Mouse (Mus musculus) hindbrain, embryonic 15.5 days (tissue): Measurements from ENCODE around the gene Eftud2. TPM values are rescaled to one million over a fixed set of nuclear protein-coding genes. Genes with fewer than 3 reads are reported as not detected.

ENCODE experiments used
- ATAC-seq: fragments of 200-750 bp; cut with Nextera tagmentation; 2 replicates; pipeline ENCODE4 v1.8.0; 2017; ENCODE audit warnings: low read depth, moderate number of reproducible peaks, moderate TSS enrichment; ENCODE audit not compliant: low FRiP score
- H3K27ac ChIP-seq: fragments of 300-500 bp; sonication (generic); replicated peaks from 2 replicates; pipeline ENCODE4 v1.5.1; 2015; ENCODE audit warnings: mild to moderate bottlenecking, inconsistent platforms
- H3K27me3 ChIP-seq: fragments of 300-500 bp; sonication (generic); 2 replicates; pipeline ENCODE4 v1.6.1; 2015; ENCODE audit warnings: control low read depth, inconsistent platforms
- H3K36me3 ChIP-seq: fragments of 300-500 bp; sonication (generic); 2 replicates; pipeline ENCODE4 v1.6.1; 2015; ENCODE audit warnings: control low read depth, inconsistent platforms
- H3K4me1 ChIP-seq: fragments of 300-500 bp; sonication (generic); replicated peaks from 2 replicates; pipeline ENCODE4 v1.6.1; 2015; ENCODE audit warnings: control low read depth, inconsistent platforms
- H3K4me2 ChIP-seq: fragments of 300-500 bp; sonication (generic); 2 replicates; pipeline ENCODE4 v1.6.1; 2015; ENCODE audit warnings: moderate library complexity, mild to moderate bottlenecking, inconsistent platforms
- H3K4me3 ChIP-seq: fragments of 300-500 bp; sonication (generic); 2 replicates; pipeline ENCODE4 v1.5.1; 2015; ENCODE audit warnings: mild to moderate bottlenecking, inconsistent platforms
- H3K9ac ChIP-seq: fragments of 300-500 bp; sonication (generic); 2 replicates; pipeline ENCODE4 v1.6.1; 2015; ENCODE audit warnings: inconsistent platforms
- H3K9me3 ChIP-seq: fragments of 300-500 bp; sonication (generic); 2 replicates; pipeline ENCODE4 v1.6.1; 2016; ENCODE audit warnings: control low read depth, inconsistent platforms
- WGBS: fragments of 180-500 bp; shearing (Covaris S2); methylation state at CpG from one replicate; pipeline ENCODE4 v1.1.7; 2015; 5-methylcytosine and 5-hydroxymethylcytosine counted together
- polyA plus RNA-seq: library from polyadenylated mRNA; unstranded; fragments of >200 nt; fragmentation: Nextera tagmentation; extraction: Ambion mirVana; gene quantifications from 2 replicates; pipeline ENCODE4 v1.2.1, GENCODE M21; 2015

The Eftud2 gene
- polyA plus RNA-seq, 1 experiment from 2014 or later = 142 TPM

GRCm38 (mm10) chr11:102808246-102808645, 72.5 kb downstream of the Eftud2 start:
- Histone ChIP-seq H3K36me3 (0 out of 2 replicates have a peak, but pooled peaks cover 4% of the 10 kb centered on the region), H3K9me3 (no peaks in the 10 kb centered on the region), H3K9ac (no peak overlapping the region), H3K27me3 (no peaks in the 10 kb centered on the region), H3K27ac (no peak overlapping the region), H3K4me1 (no peaks in the 10 kb centered on the region), H3K4me2 (no peak overlapping the region), H3K4me3 (no peak overlapping the region)
- WGBS = 75% methylated on average over 5 of the region's 5 CpGs
- ATAC-seq = no peak

- no peaks in the 10 kb centered on the region for H3K4me1 ChIP-seq
- H3K27me3 ChIP-seq = no peaks in the 10 kb centered on the region
- WGBS = 83% methylated on average over 5 of the region's 5 CpGs
- H3K9ac ChIP-seq = no peak overlapping the region
- H3K4me2 ChIP-seq = no peak overlapping the region
- H3K9me3 ChIP-seq = no peaks in the 10 kb centered on the region
- peaks cover 23% of the 10 kb centered on the region for H3K36me3 ChIP-seq
- no peak for ATAC-seq
- no peak overlapping the region for H3K27ac ChIP-seq
- no peak overlapping the region for H3K4me3 ChIP-seq
Observed at GRCm38 (mm10) chr11:102803453-102803852, 77.3 kb downstream of the Eftud2 start.

- H3K9me3 ChIP-seq = no peaks in the 10 kb centered on the region
- 67% methylated on average over 8 of the region's 8 CpGs for WGBS
- H3K4me3 ChIP-seq = no peak overlapping the region
- H3K27ac ChIP-seq = no peak overlapping the region
- H3K4me2 ChIP-seq = no peak overlapping the region
- 0 out of 2 replicates have a peak, but pooled peaks cover 1% of the 10 kb centered on the region for H3K36me3 ChIP-seq
- ATAC-seq = no peak
- H3K9ac ChIP-seq = no peak overlapping the region
- no peaks in the 10 kb centered on the region for H3K27me3 ChIP-seq
- H3K4me1 ChIP-seq = 0 out of 2 replicates have a peak, but pooled peaks cover 6% of the 10 kb centered on the region
Observed at GRCm38 (mm10) chr11:102794157-102794556, 86.6 kb downstream of the Eftud2 start.

GRCm38 (mm10) chr11:102791682-102792445, 88.9 kb downstream of the Eftud2 start:
- no peak for ATAC-seq
- 59% methylated on average over 14 of the region's 14 CpGs for WGBS
- H3K36me3 ChIP-seq = no peaks in the 10 kb centered on the region
- H3K4me1 ChIP-seq = 0 out of 2 replicates have a peak, but pooled peaks cover 6% of the 10 kb centered on the region
- no peak overlapping the region for H3K27ac ChIP-seq
- H3K9me3 ChIP-seq = no peaks in the 10 kb centered on the region
- H3K4me2 ChIP-seq = no peak overlapping the region
- H3K9ac ChIP-seq = no peak overlapping the region
- H3K27me3 ChIP-seq = no peaks in the 10 kb centered on the region
- no peak overlapping the region for H3K4me3 ChIP-seq

Other genes with a start within 250 kb of the Eftud2 start
- 0.09 and 0.16 TPM in 2 replicates for gene Meioc, start 217.3 kb downstream of the Eftud2 start, polyA plus RNA-seq
- 34.2 and 35.5 TPM in 2 replicates for gene Ccdc43, start 183.2 kb downstream of the Eftud2 start, polyA plus RNA-seq
- 25.6 and 25.9 TPM in 2 replicates for gene Adam11, start 119.5 kb downstream of the Eftud2 start, polyA plus RNA-seq
- gene Gjc1, start 61.3 kb downstream of the Eftud2 start, polyA plus RNA-seq = 32.5 and 32.8 TPM in 2 replicates
- gene Higd1b, start 45.1 kb downstream of the Eftud2 start, polyA plus RNA-seq = 12.1 and 13.9 TPM in 2 replicates
- 2.0 and 2.1 TPM in 2 replicates for gene Ccdc103, start 219 bp upstream of the Eftud2 start, polyA plus RNA-seq
- 0.13 TPM in 1 of 2 replicates, not detected in the other for gene Fam187a, start 4.2 kb upstream of the Eftud2 start, polyA plus RNA-seq
- 1.8 and 1.9 TPM in 2 replicates for gene Gfap, start 19.9 kb upstream of the Eftud2 start, polyA plus RNA-seq
- gene Kif18b, start 44.1 kb upstream of the Eftud2 start, polyA plus RNA-seq = 2.1 and 3.6 TPM in 2 replicates
- gene C1ql1, start 65.7 kb upstream of the Eftud2 start, polyA plus RNA-seq = 9.8 and 11.1 TPM in 2 replicates
- 32.4 and 34.7 TPM in 2 replicates for gene Nmt1, start 147.2 kb upstream of the Eftud2 start, polyA plus RNA-seq
- 152 and 194 TPM in 2 replicates for gene Dcakd, start 147.3 kb upstream of the Eftud2 start, polyA plus RNA-seq
- 3.7 and 4.4 TPM in 2 replicates for gene Plcd3, start 220.7 kb upstream of the Eftud2 start, polyA plus RNA-seq
- 11.1 and 13.3 TPM in 2 replicates for gene Acbd4, start 220.7 kb upstream of the Eftud2 start, polyA plus RNA-seq
- 3.7 and 3.9 TPM in 2 replicates for gene Hexim1, start 235.2 kb upstream of the Eftud2 start, polyA plus RNA-seq